Mouse (Mus musculus) liver, embryonic 14.5 days (tissue): ENCODE results near the gene Cspg4.

ENCODE experiments used
- CTCF ChIP-seq: IDR thresholded peaks from 2 replicates; pipeline ENCODE4 v1.5.1; 2016; ENCODE audit warnings: antibody characterized with exemption, low read depth, control low read depth
- EP300 ChIP-seq: IDR thresholded peaks from 2 replicates; pipeline ENCODE4 v1.6.1; 2016; ENCODE audit warnings: antibody characterized with exemption, low read depth

DNA sequence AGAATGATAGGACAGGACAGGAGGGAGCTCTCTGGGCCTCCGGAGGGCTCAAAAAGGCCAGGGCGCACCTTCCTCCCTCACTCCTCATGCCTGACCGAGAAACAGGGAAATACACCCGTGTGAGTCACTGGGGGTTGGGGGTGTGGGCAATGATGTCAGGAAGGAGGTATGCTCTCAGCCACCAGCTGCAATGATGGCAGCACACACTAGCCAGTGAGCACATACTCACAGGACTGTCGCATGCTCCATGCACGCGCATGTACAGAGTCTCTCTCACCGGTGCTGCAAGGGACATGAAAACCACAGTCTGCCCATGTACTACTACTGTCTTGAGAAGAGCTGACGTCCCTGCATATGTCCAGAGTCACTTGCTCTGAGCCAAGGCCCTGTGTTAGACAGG, 42.7 kb downstream of the Cspg4 start:
- TF ChIP-seq CTCF = no peak
- no peak for TF ChIP-seq EP300
